Comparison of ENCODE assay signal across 21 mouse cellular contexts in genomic region chr12:98014607-98015278, GRCm38 (mm10).
DNase-seq lines count a peak whose midpoint lies in the region; ATAC-seq and TF ChIP-seq lines count a peak whose summit lies in the region.
"Had no signal": no experiment of that assay in that cellular context is flagged by ENCODE, and none has a peak within 500 bp of the region (broad histone marks: within the 10 kb centered on the region; RNA-seq: fewer than 3 reads in every experiment).

No protein-coding gene starts in this region.

- ATAC-seq in forebrain, embryonic 13.5 days, result peak; percentile 81
- ATAC-seq in midbrain, embryonic 12.5 days (ENCODE audit: low FRiP score, low read depth), result 0 out of 2 replicates have a peak, but pooled peaks have one; percentile 27
- no peak for ATAC-seq in midbrain, embryonic 13.5 days
- ATAC-seq in forebrain, postnatal 0 days, result peak; percentile 86

- H3K4me3 ChIP-seq in forebrain, embryonic 13.5 days, result no peak overlapping the region
- no peak overlapping the region for H3K4me3 ChIP-seq in forebrain, embryonic 10.5 days
- no peak overlapping the region for H3K4me3 ChIP-seq in midbrain, embryonic 12.5 days
- no peak overlapping the region for H3K4me3 ChIP-seq in midbrain, embryonic 13.5 days (replicated peaks)
- H3K4me3 ChIP-seq in forebrain, postnatal 0 days (ENCODE audit: low read depth, low read length), result no peak overlapping the region
- H3K4me3 ChIP-seq in cerebellum, adult 2 months (replicated peaks; ENCODE audit: insufficient read depth, low read depth, low read length), result no peak overlapping the region
- H3K4me3 ChIP-seq: embryonic facial prominence, embryonic 15.5 days; heart, adult 2 months; heart, embryonic 15.5 days; limb, embryonic 10.5 days had no signal

- H3K27me3 ChIP-seq in forebrain, embryonic 13.5 days, result no peaks in the 10 kb centered on the region
- H3K27me3 ChIP-seq in forebrain, embryonic 10.5 days (ENCODE audit: poor library complexity, severe bottlenecking), result no peaks in the 10 kb centered on the region
- H3K27me3 ChIP-seq in midbrain, embryonic 12.5 days, result no peaks in the 10 kb centered on the region
- no peaks in the 10 kb centered on the region for H3K27me3 ChIP-seq in midbrain, embryonic 13.5 days
- no peaks in the 10 kb centered on the region for H3K27me3 ChIP-seq in forebrain, postnatal 0 days (ENCODE audit: insufficient read depth, low read length)
- no peaks in the 10 kb centered on the region for H3K27me3 ChIP-seq in cerebellum, adult 2 months (ENCODE audit: control insufficient read depth, insufficient read depth, low read length)
- H3K27me3 ChIP-seq: CH12.LX; embryonic facial prominence, embryonic 15.5 days; heart, embryonic 15.5 days had no signal

- no peak overlapping the region for H3K4me2 ChIP-seq in forebrain, embryonic 13.5 days
- no peak overlapping the region for H3K4me2 ChIP-seq in midbrain, embryonic 12.5 days (replicated peaks)
- H3K4me2 ChIP-seq in midbrain, embryonic 13.5 days (replicated peaks), result no peak overlapping the region
- no peak overlapping the region for H3K4me2 ChIP-seq in forebrain, postnatal 0 days (ENCODE audit: low read depth)
- H3K4me2 ChIP-seq: embryonic facial prominence, embryonic 15.5 days; heart, embryonic 15.5 days; liver, embryonic 11.5 days had no signal

- TF ChIP-seq POLR2A in cerebellum, adult 2 months (IDR thresholded peaks at IDR 0.05; ENCODE audit: borderline replicate concordance, insufficient read depth, low read length), result no peak

- peak overlapping the region; percentile 15; the same call in 1 of the 2 replicates for H3K27ac ChIP-seq in forebrain, embryonic 13.5 days
- H3K27ac ChIP-seq in forebrain, embryonic 10.5 days, result no peak overlapping the region
- no peak overlapping the region for H3K27ac ChIP-seq in midbrain, embryonic 12.5 days (replicated peaks)
- no peak overlapping the region for H3K27ac ChIP-seq in midbrain, embryonic 13.5 days
- H3K27ac ChIP-seq in forebrain, postnatal 0 days (ENCODE audit: low read depth, low read length), result no peak overlapping the region
- H3K27ac ChIP-seq in cerebellum, adult 2 months (ENCODE audit: insufficient read depth, low read length), result no peak overlapping the region
- H3K27ac ChIP-seq: embryonic facial prominence, embryonic 15.5 days; heart, adult 2 months; heart, embryonic 15.5 days; limb, embryonic 10.5 days; macrophage had no signal

- TF ChIP-seq CTCF in forebrain, postnatal 0 days (IDR thresholded peaks at IDR 0.05; ENCODE audit: low read depth), result no peak
- TF ChIP-seq CTCF in cerebellum, adult 2 months (IDR thresholded peaks at IDR 0.05; ENCODE audit: borderline replicate concordance, insufficient read depth, low read depth, low read length), result no peak

- H3K36me3 ChIP-seq in forebrain, embryonic 13.5 days (ENCODE audit: poor library complexity, severe bottlenecking), result no peaks in the 10 kb centered on the region
- H3K36me3 ChIP-seq in forebrain, embryonic 10.5 days (replicated peaks), result no peaks in the 10 kb centered on the region
- H3K36me3 ChIP-seq in midbrain, embryonic 12.5 days, result no peaks in the 10 kb centered on the region
- no peaks in the 10 kb centered on the region for H3K36me3 ChIP-seq in midbrain, embryonic 13.5 days
- H3K36me3 ChIP-seq in forebrain, postnatal 0 days (ENCODE audit: insufficient read depth), result no peaks in the 10 kb centered on the region
- H3K36me3 ChIP-seq: embryonic facial prominence, embryonic 15.5 days; heart, embryonic 15.5 days; limb, embryonic 10.5 days had no signal

- H3K4me1 ChIP-seq in forebrain, embryonic 13.5 days, result peaks cover 7% of the 10 kb centered on the region; the same call in 1 of the 2 replicates
- H3K4me1 ChIP-seq in forebrain, embryonic 10.5 days, result no peaks in the 10 kb centered on the region
- 0 out of 2 replicates have a peak, but pooled peaks cover 3% of the 10 kb centered on the region for H3K4me1 ChIP-seq in midbrain, embryonic 12.5 days
- H3K4me1 ChIP-seq in midbrain, embryonic 13.5 days (replicated peaks), result 0 out of 2 replicates have a peak, but pooled peaks cover 3% of the 10 kb centered on the region
- H3K4me1 ChIP-seq in forebrain, postnatal 0 days (ENCODE audit: insufficient read depth), result no peaks in the 10 kb centered on the region
- H3K4me1 ChIP-seq in cerebellum, adult 2 months (ENCODE audit: control insufficient read depth, insufficient read depth, low read length), result no peaks in the 10 kb centered on the region
- H3K4me1 ChIP-seq: embryonic facial prominence, embryonic 15.5 days; heart, embryonic 15.5 days; limb, embryonic 10.5 days had no signal

- 39% methylated on average over 8 of the region's 8 CpGs for WGBS in forebrain, embryonic 13.5 days
- WGBS in forebrain, embryonic 10.5 days, result 76% methylated on average over 8 of the region's 8 CpGs
- WGBS in midbrain, embryonic 12.5 days, result 63% methylated on average over 8 of the region's 8 CpGs
- 50% methylated on average over 8 of the region's 8 CpGs for WGBS in midbrain, embryonic 13.5 days
- WGBS in forebrain, postnatal 0 days, result 29% methylated on average over 8 of the region's 8 CpGs
- WGBS in cerebellum, adult 2 months, result 34% methylated on average over 8 of the region's 8 CpGs

- DNase-seq in forebrain, embryonic 10.5 days (ENCODE audit: extremely low spot score, low spot score), result no peak
- peak; percentile 56 for DNase-seq in forebrain, postnatal 0 days
- peak; percentile 12 for DNase-seq in retina, embryonic 14.5 days (ENCODE audit: low spot score)
- no peak for DNase-seq in cerebellum, adult 2 months
- DNase-seq: adrenal gland, adult 8-10 months; cerebellum, adult 8-10 months; gastrocnemius, postnatal 10 days; heart, adult 2 months; kidney, adult 11 months; kidney, postnatal 10 days; lung, adult 2 months; thymus, postnatal 25 days had no signal

- H3K9me3 ChIP-seq in forebrain, embryonic 13.5 days (replicated peaks), result no peaks in the 10 kb centered on the region
- no peaks in the 10 kb centered on the region for H3K9me3 ChIP-seq in forebrain, embryonic 10.5 days
- H3K9me3 ChIP-seq in midbrain, embryonic 12.5 days, result no peaks in the 10 kb centered on the region
- no peaks in the 10 kb centered on the region for H3K9me3 ChIP-seq in midbrain, embryonic 13.5 days
- H3K9me3 ChIP-seq in forebrain, postnatal 0 days (ENCODE audit: low read length), result no peaks in the 10 kb centered on the region
- H3K9me3 ChIP-seq: embryonic facial prominence, embryonic 15.5 days; heart, embryonic 15.5 days; limb, embryonic 10.5 days had no signal

- H3K9ac ChIP-seq in forebrain, embryonic 13.5 days, result no peak overlapping the region
- no peak overlapping the region for H3K9ac ChIP-seq in midbrain, embryonic 12.5 days (replicated peaks)
- H3K9ac ChIP-seq in midbrain, embryonic 13.5 days (replicated peaks), result no peak overlapping the region
- H3K9ac ChIP-seq in forebrain, postnatal 0 days, result no peak overlapping the region
- H3K9ac ChIP-seq: embryonic facial prominence, embryonic 15.5 days; heart, embryonic 15.5 days had no signal

Comparison
In these comparisons a context has a peak if more than half of its experiments do, and no peak if none do; other contexts are left out.
1. DNase-seq: peak in forebrain, postnatal 0 days (single experiment) and retina, embryonic 14.5 days (single experiment); none in forebrain, embryonic 10.5 days (single experiment) and cerebellum, adult 2 months (0 of 2).